Mouse (Mus musculus): ENCODE results near the gene Rtn1.

The Rtn1 gene

GRCm38 (mm10) chr12:72393046-72393805, 15.6 kb downstream of the Rtn1 start:
- TF ChIP-seq GATA4 (IDR thresholded peaks at IDR 0.05; ENCODE audit: insufficient replicate concordance, low read length) = no peak

DNA sequence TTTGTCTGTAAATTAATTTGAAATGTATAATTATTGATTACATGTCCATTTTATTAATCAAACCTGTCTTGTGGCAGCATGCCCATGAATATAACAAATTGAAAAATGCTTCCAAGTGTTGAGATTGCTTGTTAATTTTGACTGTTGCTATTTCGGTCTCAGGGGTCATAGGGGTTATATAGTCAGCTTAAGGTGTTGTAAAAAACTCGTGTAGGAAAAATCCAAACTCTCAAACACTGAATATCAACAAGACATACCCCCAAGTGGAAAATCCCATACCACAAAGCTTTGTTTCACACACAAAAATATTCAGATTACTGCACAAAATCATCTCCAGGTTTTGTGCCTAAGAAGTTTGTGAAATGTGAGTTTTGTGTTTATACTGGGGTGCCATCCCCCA, 18.5 kb downstream of the Rtn1 start:
- no peak for TF ChIP-seq GATA4 (IDR thresholded peaks at IDR 0.05; ENCODE audit: insufficient replicate concordance, low read length)

- no peak for TF ChIP-seq GATA4 (IDR thresholded peaks at IDR 0.05; ENCODE audit: insufficient replicate concordance, low read length)
Measured at GRCm38 (mm10) chr12:72389377-72390103, 19.3 kb downstream of the Rtn1 start.

DNA sequence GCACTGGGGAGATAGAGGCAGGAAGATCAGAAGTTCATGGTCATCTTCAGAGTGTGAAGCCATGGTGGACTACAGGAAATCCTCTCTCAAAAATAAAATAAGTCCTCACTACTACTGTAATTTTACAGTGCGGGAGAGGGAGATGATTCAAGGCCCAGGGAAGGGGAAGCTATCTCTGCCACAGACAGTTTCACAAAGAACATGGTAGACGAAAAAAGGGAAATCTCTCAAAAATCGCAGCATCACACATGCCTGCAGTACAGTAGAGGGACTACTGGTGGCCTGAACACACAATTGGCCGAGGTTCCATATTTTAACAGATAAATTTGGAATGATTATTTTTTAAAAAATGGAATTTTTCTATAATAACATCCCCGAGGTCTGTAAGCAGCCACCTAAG, 20.0 kb downstream of the Rtn1 start:
- TF ChIP-seq GATA4 (IDR thresholded peaks at IDR 0.05; ENCODE audit: insufficient replicate concordance, low read length) = no peak

GRCm38 (mm10) chr12:72388135-72388534, 20.7 kb downstream of the Rtn1 start:
- TF ChIP-seq GATA4 (IDR thresholded peaks at IDR 0.05; ENCODE audit: insufficient replicate concordance, low read length) = no peak

DNA sequence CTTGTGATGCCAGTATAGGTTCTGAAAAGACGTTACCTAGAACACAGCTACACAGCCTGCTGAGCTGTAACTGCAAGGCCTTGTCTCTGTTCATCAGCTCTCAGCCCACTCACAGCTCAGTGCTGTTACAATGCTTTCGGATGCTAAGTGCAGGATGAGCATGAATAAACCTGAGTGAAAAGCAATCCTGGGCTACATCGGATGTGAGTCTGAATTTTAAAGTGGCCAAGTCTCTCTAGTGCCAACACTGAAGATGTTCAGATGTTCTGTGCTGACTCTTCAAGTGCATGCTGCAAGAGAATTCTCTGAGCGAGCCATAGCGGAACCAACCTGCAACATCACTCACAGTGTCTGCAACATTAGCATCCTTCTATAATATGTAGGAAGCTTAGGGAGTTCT, 32.5 kb downstream of the Rtn1 start:
- no peak for TF ChIP-seq GATA4 (IDR thresholded peaks at IDR 0.05; ENCODE audit: insufficient replicate concordance, low read length)

DNA sequence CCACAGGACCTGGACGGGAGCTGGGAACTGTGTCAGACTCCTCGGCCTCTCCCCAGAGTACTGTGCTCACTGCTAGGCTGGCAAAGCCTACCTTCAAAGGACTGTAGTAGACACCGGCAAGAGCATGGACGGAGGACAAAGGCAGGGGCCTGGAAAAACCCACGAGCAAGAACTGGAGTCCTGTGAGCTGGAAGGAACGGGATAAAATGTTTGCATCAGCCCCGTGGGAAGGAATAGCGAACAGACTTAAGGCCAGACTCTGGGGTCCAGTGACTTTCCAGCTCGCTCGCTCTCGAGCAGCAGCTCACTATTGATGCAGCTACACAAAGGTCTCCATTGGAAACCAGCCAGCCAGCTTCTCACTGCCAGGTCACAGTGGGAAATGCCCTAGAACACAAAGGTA, 34.0 kb downstream of the Rtn1 start:
- TF ChIP-seq GATA4 (IDR thresholded peaks at IDR 0.05; ENCODE audit: insufficient replicate concordance, low read length) = no peak

DNA sequence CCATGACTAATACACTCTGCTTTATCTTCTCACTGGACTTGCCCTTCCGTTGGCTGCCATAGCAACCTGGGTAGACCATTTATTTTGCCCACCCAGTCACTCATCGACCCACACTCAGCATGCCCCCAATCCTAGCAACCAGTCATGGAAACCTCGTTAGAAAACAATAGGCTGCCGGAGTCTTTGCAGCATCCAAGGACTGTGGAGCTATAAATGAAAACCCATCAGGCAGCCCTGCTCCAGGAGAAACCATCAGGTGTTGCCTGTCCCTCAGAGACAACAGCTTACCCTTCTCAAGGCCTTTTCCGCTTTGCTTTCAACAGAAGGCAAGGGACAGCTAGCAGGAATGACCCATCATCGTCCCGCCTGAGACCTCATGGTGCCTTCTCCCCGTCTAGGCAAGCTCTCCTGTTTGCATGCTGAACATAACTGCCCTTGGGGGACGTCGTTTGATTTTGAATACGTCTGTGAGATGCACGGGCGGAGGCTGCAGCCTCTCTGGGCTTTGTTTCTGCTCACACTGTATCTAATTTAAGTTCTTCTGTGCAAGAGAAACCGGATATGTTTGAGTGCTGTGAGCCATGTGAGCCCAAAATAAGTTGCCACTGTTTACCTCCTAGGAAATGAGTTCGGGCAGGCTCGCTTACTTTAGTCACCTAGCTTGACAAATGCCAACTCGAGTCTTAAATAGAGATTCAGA, 34.8 kb downstream of the Rtn1 start:
- TF ChIP-seq GATA4 (IDR thresholded peaks at IDR 0.05; ENCODE audit: insufficient replicate concordance, low read length) = no peak

GRCm38 (mm10) chr12:72370081-72370480, 38.8 kb downstream of the Rtn1 start:
- no peak for TF ChIP-seq GATA4 (IDR thresholded peaks at IDR 0.05; ENCODE audit: insufficient replicate concordance, low read length)

DNA sequence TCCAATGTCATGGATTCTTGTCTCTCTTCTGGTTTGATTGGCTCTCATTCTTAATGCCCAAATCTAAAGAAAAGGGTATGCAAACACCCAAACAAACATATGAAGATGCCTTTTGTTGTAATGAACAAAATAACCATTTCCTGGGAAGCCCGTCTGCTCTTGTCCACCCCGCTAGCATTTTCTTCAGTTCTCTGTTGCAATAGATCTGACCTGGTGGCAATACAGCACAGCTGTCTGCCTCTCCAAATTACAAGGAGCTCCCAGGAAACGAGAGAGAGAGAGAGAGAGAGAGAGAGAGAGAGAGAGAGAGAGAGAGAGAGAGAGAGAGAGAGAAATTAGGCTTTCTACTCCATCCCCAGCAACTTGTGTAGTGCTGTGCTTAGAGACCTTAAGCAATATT, 42.1 kb downstream of the Rtn1 start:
- TF ChIP-seq GATA4 (IDR thresholded peaks at IDR 0.05; ENCODE audit: insufficient replicate concordance, low read length) = no peak

DNA sequence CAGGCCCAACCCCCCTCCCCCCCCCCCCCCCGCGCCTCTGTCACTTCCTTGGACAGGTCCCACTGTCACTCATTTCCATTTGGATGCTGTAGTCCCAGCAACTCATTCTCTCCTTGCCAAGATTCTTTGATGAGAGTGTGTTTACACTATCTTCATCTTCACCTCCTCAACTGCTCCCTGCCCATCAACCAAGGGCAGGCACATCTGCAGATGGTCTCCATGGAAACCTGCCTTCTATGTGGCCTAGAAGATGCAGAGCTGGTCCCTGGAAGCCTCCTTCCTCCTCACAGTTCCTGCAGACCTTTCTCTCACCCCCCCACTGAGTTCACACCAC, 42.8 kb downstream of the Rtn1 start:
- TF ChIP-seq GATA4 (IDR thresholded peaks at IDR 0.05; ENCODE audit: insufficient replicate concordance, low read length) = no peak

GRCm38 (mm10) chr12:72365231-72366103, 43.4 kb downstream of the Rtn1 start:
- no peak for TF ChIP-seq GATA4 (IDR thresholded peaks at IDR 0.05; ENCODE audit: insufficient replicate concordance, low read length)

DNA sequence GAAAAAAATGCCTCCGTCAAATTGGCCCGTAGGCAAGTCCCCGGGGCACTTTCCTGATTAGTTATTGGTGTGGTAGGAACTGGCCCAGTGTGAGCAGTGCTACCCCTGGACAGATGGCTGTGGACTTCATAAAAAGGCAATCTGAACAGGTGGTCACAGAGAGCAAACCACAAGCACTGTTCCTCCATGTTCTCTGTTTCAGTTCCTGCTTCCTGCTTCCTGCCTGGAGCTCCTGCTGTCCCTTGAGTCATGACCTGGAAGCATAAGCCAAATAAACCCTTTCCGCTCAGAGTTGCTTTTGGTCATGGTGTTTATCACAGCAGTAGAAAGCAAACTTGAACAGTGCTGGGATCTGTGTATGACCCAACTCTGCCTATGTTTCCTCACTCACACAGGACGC, 44.3 kb downstream of the Rtn1 start:
- TF ChIP-seq GATA4 (IDR thresholded peaks at IDR 0.05; ENCODE audit: insufficient replicate concordance, low read length) = no peak

GRCm38 (mm10) chr12:72361701-72362354, 47.0 kb downstream of the Rtn1 start:
- TF ChIP-seq GATA4 (IDR thresholded peaks at IDR 0.05; ENCODE audit: insufficient replicate concordance, low read length) = no peak

All from liver, adult (tissue).